25 mouse cellular contexts compared by ENCODE assay signal in the genomic region with DNA sequence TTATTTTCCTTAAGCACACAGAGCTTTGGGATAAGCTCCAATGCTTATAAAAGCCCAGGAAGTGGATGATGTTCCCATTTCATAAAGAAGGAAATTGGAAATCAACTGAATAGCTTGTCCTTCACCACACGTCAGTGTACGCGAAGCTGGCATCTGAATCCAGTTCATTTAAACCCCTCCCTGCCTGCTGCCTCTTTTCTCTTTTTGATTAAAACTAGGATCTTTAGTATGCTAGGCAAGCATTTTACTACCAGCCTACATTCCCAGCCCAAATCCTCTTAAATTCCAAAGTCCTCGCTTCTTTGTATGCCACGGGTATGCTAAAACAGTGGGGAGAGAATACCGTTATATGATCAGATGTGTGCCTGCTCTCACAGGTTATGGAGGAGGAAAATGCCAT. TPM values are rescaled to one million over a fixed set of nuclear protein-coding genes. Genes with fewer than 3 reads are reported as not detected.
A peak's percentile ranks its signal among the peaks of the same experiment; 100 is the strongest.
DNase-seq lines count a peak whose midpoint lies in the region; ATAC-seq and TF ChIP-seq lines count a peak whose summit lies in the region.
"Had no signal": no experiment of that assay in that cellular context is flagged by ENCODE, and none has a peak within 500 bp of the region (broad histone marks: within the 10 kb centered on the region; RNA-seq: fewer than 3 reads in every experiment).

No protein-coding gene starts in this region.

- no peak overlapping the region for H3K4me2 ChIP-seq in forebrain, embryonic 16.5 days (ENCODE audit: low read length)
- H3K4me2 ChIP-seq in midbrain, embryonic 15.5 days: no peak overlapping the region
- H3K4me2 ChIP-seq: heart, embryonic 13.5 days; hindbrain, embryonic 14.5 days; limb, embryonic 12.5 days; liver, embryonic 11.5 days; lung, embryonic 15.5 days; stomach, embryonic 15.5 days had no signal

- no peak overlapping the region for H3K9ac ChIP-seq in forebrain, embryonic 16.5 days (replicated peaks; ENCODE audit: low read depth, low read length)
- no peak overlapping the region for H3K9ac ChIP-seq in midbrain, embryonic 15.5 days
- H3K9ac ChIP-seq: heart, embryonic 13.5 days; hindbrain, embryonic 14.5 days; limb, embryonic 12.5 days; lung, embryonic 15.5 days; stomach, embryonic 15.5 days had no signal

- H3K4me3 ChIP-seq in forebrain, embryonic 16.5 days (replicated peaks; ENCODE audit: low read length): no peak overlapping the region
- H3K4me3 ChIP-seq in forebrain, embryonic 10.5 days: no peak overlapping the region
- H3K4me3 ChIP-seq in midbrain, embryonic 15.5 days: no peak overlapping the region
- no peak overlapping the region for H3K4me3 ChIP-seq in kidney, adult 2 months (ENCODE audit: insufficient read depth, low read depth, low read length)
- H3K4me3 ChIP-seq: erythroblast, embryonic 14.5 days; gastrocnemius, adult 2 months; heart, adult 2 months; heart, embryonic 13.5 days; limb, embryonic 12.5 days; lung, embryonic 15.5 days; stomach, embryonic 15.5 days had no signal

- no peak for DNase-seq in forebrain, embryonic 10.5 days (ENCODE audit: extremely low spot score, low spot score)
- DNase-seq in layer of hippocampus, adult 9-11 months: peak; percentile 33
- no peak for DNase-seq in layer of hippocampus, adult 9-10 months (ENCODE audit: low spot score)
- peak; percentile 37 for DNase-seq in brain, embryonic 14.5 days (ENCODE audit: low read depth)
- no peak for DNase-seq in kidney, adult 2 months
- no peak for DNase-seq in ovary, postnatal 14 days (ENCODE audit: low spot score)
- DNase-seq: adrenal gland, postnatal 25 days; cerebellum, adult 2 months; cerebellum, postnatal 14 days; gastrocnemius, adult 2 months; heart, adult 2 months; heart, postnatal 10 days; kidney, adult 18-20 months; kidney, postnatal 36 days; right cerebral cortex, postnatal 25 days had no signal

- TF ChIP-seq POLR2A in brain, embryonic 14.5 days (IDR thresholded peaks at IDR 0.05; ENCODE audit: borderline replicate concordance, extremely low read depth, insufficient read depth, insufficient read length, poor library complexity, severe bottlenecking): no peak
- no peak for TF ChIP-seq POLR2A in kidney, adult 2 months (IDR thresholded peaks at IDR 0.05; ENCODE audit: low read depth, low read length)

- H3K27ac ChIP-seq in forebrain, embryonic 16.5 days (ENCODE audit: low read length): peak overlapping the region; percentile 10; the same call in 1 of the 2 replicates
- H3K27ac ChIP-seq in forebrain, embryonic 10.5 days: no peak overlapping the region
- H3K27ac ChIP-seq in midbrain, embryonic 15.5 days: peak overlapping the region; percentile 56
- no peak overlapping the region for H3K27ac ChIP-seq in kidney, adult 2 months (ENCODE audit: insufficient read depth, low read depth, low read length)
- H3K27ac ChIP-seq: gastrocnemius, adult 2 months; heart, adult 2 months; heart, embryonic 13.5 days; hindbrain, embryonic 14.5 days; limb, embryonic 12.5 days; lung, embryonic 15.5 days; stomach, embryonic 15.5 days had no signal

- H3K27me3 ChIP-seq in forebrain, embryonic 16.5 days (replicated peaks; ENCODE audit: control insufficient read depth, insufficient read depth, low read length): no peaks in the 10 kb centered on the region
- no peaks in the 10 kb centered on the region for H3K27me3 ChIP-seq in forebrain, embryonic 10.5 days (ENCODE audit: poor library complexity, severe bottlenecking)
- H3K27me3 ChIP-seq in midbrain, embryonic 15.5 days (replicated peaks): no peaks in the 10 kb centered on the region
- H3K27me3 ChIP-seq in kidney, adult 2 months (replicated peaks; ENCODE audit: control insufficient read depth, insufficient read depth, low read length): no peaks in the 10 kb centered on the region
- H3K27me3 ChIP-seq: heart, embryonic 13.5 days; limb, embryonic 12.5 days; lung, embryonic 15.5 days; stomach, embryonic 15.5 days had no signal

- no peak for ATAC-seq in forebrain, embryonic 16.5 days
- peak; percentile 33; the same call in 1 of the 2 replicates for ATAC-seq in midbrain, embryonic 15.5 days (replicated peaks)
- ATAC-seq: CD4-positive, CD25-positive, alpha-beta regulatory T cell, adult 4 months had no signal

- H3K36me3 ChIP-seq in forebrain, embryonic 16.5 days (ENCODE audit: control insufficient read depth, insufficient read depth): no peaks in the 10 kb centered on the region
- H3K36me3 ChIP-seq in forebrain, embryonic 10.5 days (replicated peaks): peaks cover 25% of the 10 kb centered on the region
- H3K36me3 ChIP-seq in midbrain, embryonic 15.5 days (replicated peaks): no peaks in the 10 kb centered on the region
- no peaks in the 10 kb centered on the region for H3K36me3 ChIP-seq in kidney, adult 2 months (ENCODE audit: control insufficient read depth, insufficient read depth, low read length)
- H3K36me3 ChIP-seq: heart, embryonic 13.5 days; lung, embryonic 15.5 days; stomach, embryonic 15.5 days had no signal

- H3K9me3 ChIP-seq in forebrain, embryonic 16.5 days (ENCODE audit: control insufficient read depth, low read length): no peaks in the 10 kb centered on the region
- H3K9me3 ChIP-seq in forebrain, embryonic 10.5 days: no peaks in the 10 kb centered on the region
- no peaks in the 10 kb centered on the region for H3K9me3 ChIP-seq in midbrain, embryonic 15.5 days
- H3K9me3 ChIP-seq: heart, embryonic 13.5 days; limb, embryonic 12.5 days; lung, embryonic 15.5 days; stomach, embryonic 15.5 days had no signal

- TF ChIP-seq CTCF in brain, embryonic 14.5 days (IDR thresholded peaks at IDR 0.05; ENCODE audit: borderline replicate concordance, extremely low read depth, insufficient read depth, insufficient read length): no peak
- no peak for TF ChIP-seq CTCF in kidney, adult 2 months (conservative IDR thresholded peaks at IDR 0.05; ENCODE audit: insufficient read depth, insufficient read length, low read depth, low read length)

- H3K4me1 ChIP-seq in forebrain, embryonic 16.5 days (replicated peaks; ENCODE audit: control insufficient read depth, insufficient read depth, low read length): 0 out of 2 replicates have a peak, but pooled peaks cover 2% of the 10 kb centered on the region
- no peaks in the 10 kb centered on the region for H3K4me1 ChIP-seq in forebrain, embryonic 10.5 days
- peaks cover 7% of the 10 kb centered on the region; the same call in 1 of the 2 replicates for H3K4me1 ChIP-seq in midbrain, embryonic 15.5 days
- no peaks in the 10 kb centered on the region for H3K4me1 ChIP-seq in kidney, adult 2 months (ENCODE audit: control insufficient read depth, insufficient read depth, low read length)
- H3K4me1 ChIP-seq: heart, embryonic 13.5 days; limb, embryonic 12.5 days; lung, embryonic 15.5 days; stomach, embryonic 15.5 days had no signal

- WGBS in forebrain, embryonic 16.5 days: 47% methylated on average over 6 of the region's 6 CpGs
- WGBS in forebrain, embryonic 10.5 days: 89% methylated on average over 6 of the region's 6 CpGs
- WGBS in midbrain, embryonic 15.5 days: 52% methylated on average over 6 of the region's 6 CpGs
- 64% methylated on average over 6 of the region's 6 CpGs for WGBS in kidney, adult 2 months

RNA-seq across cellular contexts. Expression of a gene that starts 17.8 kb away (rescaled TPM):
- 44.7 and 51.7 TPM in 2 replicates for polyA plus RNA-seq in forebrain, embryonic 16.5 days (2015; fragmentation: Nextera tagmentation; extraction: Ambion mirVana)
- polyA plus RNA-seq in forebrain, embryonic 10.5 days (2016; fragmentation: Nextera tagmentation; extraction: Ambion mirVana): 36.0 and 42.6 TPM in 2 replicates
- polyA plus RNA-seq in brain, embryonic 14.5 days (2012; rRNA removed): 20.8 and 21.4 TPM in 2 replicates
- polyA plus RNA-seq in midbrain, embryonic 15.5 days (2015; fragmentation: Nextera tagmentation; extraction: Ambion mirVana): 23.9 and 24.0 TPM in 2 replicates
- 5.6 and 6.6 TPM in 2 replicates for polyA plus RNA-seq in kidney, adult 2 months (2012; rRNA removed)
- polyA plus RNA-seq: erythroblast, embryonic 14.5 days had no signal

Comparison
In these comparisons a context has a peak if more than half of its experiments do, and no peak if none do; other contexts are left out.
1. H3K27ac ChIP-seq: peak in forebrain, embryonic 16.5 days (single experiment) and midbrain, embryonic 15.5 days (single experiment); none in forebrain, embryonic 10.5 days (single experiment) and kidney, adult 2 months (single experiment).
2. DNase-seq: peak in layer of hippocampus, adult 9-11 months (single experiment) and brain, embryonic 14.5 days (single experiment); none in forebrain, embryonic 10.5 days (single experiment), layer of hippocampus, adult 9-10 months (single experiment), kidney, adult 2 months (single experiment) and ovary, postnatal 14 days (single experiment).